Mouse (Mus musculus) brown adipose tissue, adult 24 weeks (tissue): ENCODE measurements around the gene Hsd17b3. TPM values are rescaled to one million over a fixed set of nuclear protein-coding genes. Genes with fewer than 3 reads are reported as not detected.

Source experiments
- H3K27ac ChIP-seq: fragments of 200-500 bp; replicated peaks from 2 replicates; pipeline ENCODE4 v1.5.1; 2012; ENCODE audit warnings: low read depth, mild to moderate bottlenecking, low read length
- H3K4me1 ChIP-seq: fragments of 200-500 bp; 2 replicates; pipeline ENCODE4 v1.6.1; 2012; ENCODE audit warnings: low read length, mixed read lengths; ENCODE audit not compliant: control insufficient read depth, insufficient read depth, insufficient read length
- H3K4me3 ChIP-seq: fragments of 200-500 bp; 2 replicates; pipeline ENCODE4 v1.5.1; 2012; ENCODE audit warnings: low read depth, mild to moderate bottlenecking, low read length, moderate library complexity; ENCODE audit not compliant: insufficient read depth
- polyA plus RNA-seq: library from polyadenylated mRNA; stranded (reverse); fragments of >200 nt; gene quantifications from 2 replicates; pipeline ENCODE4 v1.2.4, GENCODE M21; 2012; ENCODE audit not compliant: missing spikeins, insufficient read depth, insufficient read length

The Hsd17b3 gene
- polyA plus RNA-seq, 1 experiment, result not detected

- Histone ChIP-seq H3K4me3 (no peak overlapping the region), H3K4me1 (no peaks in the 10 kb centered on the region), H3K27ac (peak overlapping the region; percentile 65)
Observed at GRCm38 (mm10) chr13:64016048-64016447, 73.0 kb downstream of the Hsd17b3 start.

- Histone ChIP-seq H3K27ac (no peak overlapping the region), H3K4me3 (no peak overlapping the region), H3K4me1 (peaks cover 2% of the 10 kb centered on the region; the same call in 1 of the 2 replicates)
Observed at GRCm38 (mm10) chr13:64011157-64011556, 77.9 kb downstream of the Hsd17b3 start.

Other genes with a start within 250 kb of the Hsd17b3 start
- 2.4 and 7.6 TPM in 2 replicates for gene Slc35d2, start 40.1 kb upstream of the Hsd17b3 start, polyA plus RNA-seq
- gene Zfp367, start 64.0 kb upstream of the Hsd17b3 start, polyA plus RNA-seq, result 5.9 and 14.9 TPM in 2 replicates
- gene Habp4, start 72.6 kb upstream of the Hsd17b3 start, polyA plus RNA-seq, result 16.4 and 21.0 TPM in 2 replicates
- gene Cdc14b, start 186.1 kb upstream of the Hsd17b3 start, polyA plus RNA-seq, result 3.1 and 6.9 TPM in 2 replicates
- 58.9 and 62.9 TPM in 2 replicates for gene Aaed1, start 223.5 kb upstream of the Hsd17b3 start, polyA plus RNA-seq